Mouse (Mus musculus): Measurements from ENCODE around the gene Gm3604.
A peak's percentile ranks its signal among the peaks of the same experiment; 100 is the strongest.
"Not testable (repeated sequence)": the region's sequence is repeated elsewhere in the genome, so short reads cannot be mapped to it uniquely, and the experiment has no call there.

Gene Gm3604

DNA sequence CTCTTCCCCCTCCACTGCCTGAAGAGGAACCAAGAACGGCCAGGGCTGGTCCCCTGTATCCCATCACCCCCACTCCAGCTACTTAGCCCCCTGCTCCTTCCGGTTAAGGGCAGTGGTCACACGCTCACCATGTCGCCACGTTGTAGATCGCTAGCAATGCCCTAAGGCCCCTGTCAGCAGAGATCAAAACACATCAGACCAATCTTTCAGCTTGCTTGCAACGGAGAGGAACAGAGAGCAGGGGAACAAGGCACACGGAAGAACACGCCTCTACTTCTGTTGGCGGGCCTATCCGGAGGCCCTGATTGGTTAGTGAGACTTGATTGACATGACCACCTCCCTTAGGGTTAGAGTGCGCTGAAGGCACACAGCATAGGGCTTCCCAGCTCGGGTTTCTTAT, at the start of gene Gm3604:
Gene Gm3604 (minus strand): TSS at position 226 of the 400 bp plus-strand sequence.
- peak; percentile 25 for DNase-seq

DNA sequence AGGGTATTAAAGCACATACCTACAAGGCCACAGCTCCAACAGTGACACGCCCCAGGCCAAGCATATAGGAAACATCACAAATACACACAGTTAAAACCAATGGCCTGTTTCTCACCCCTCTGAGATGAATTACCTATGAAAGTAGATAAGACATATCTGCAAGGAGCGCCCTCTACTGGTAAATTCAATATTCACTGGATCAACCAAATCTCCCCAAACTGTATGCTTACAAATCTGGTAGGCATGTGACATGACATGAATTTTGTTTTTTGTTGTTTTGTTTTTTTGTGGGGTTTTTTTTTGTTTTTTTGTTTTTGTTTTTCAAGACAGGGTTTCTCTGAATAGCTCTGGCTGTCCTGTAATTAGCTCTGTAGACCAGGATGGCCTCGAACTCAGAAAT, 16.2 kb upstream of the Gm3604 start:
- not testable (repeated sequence) for DNase-seq

DNA sequence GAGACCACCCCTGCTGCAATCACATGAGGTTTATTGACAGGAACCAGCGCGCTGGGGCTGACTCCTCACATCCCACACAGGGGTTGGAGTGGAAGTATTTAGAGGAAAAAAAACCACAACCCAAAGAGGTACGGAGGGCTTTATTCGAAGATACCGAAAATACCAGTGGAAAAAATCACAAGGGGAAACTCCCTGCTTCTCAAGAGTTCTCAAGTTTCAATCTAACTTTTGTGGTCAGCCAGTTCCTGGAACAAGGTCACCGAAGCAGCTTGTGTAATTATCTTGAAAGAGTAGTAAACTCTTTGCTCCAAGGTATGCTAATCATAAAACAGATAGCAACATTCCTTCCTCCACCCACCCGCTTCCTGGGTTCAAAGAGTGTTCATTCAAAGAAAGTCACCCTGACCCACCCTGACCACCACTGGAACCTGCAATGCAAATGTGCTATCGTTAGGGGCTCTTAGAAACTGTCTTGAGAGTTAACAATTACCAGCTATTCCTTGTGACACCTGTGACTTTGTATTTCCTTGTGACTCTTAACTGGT, 7.2 kb upstream of the Gm3604 start:
- not testable (repeated sequence) for DNase-seq

DNA sequence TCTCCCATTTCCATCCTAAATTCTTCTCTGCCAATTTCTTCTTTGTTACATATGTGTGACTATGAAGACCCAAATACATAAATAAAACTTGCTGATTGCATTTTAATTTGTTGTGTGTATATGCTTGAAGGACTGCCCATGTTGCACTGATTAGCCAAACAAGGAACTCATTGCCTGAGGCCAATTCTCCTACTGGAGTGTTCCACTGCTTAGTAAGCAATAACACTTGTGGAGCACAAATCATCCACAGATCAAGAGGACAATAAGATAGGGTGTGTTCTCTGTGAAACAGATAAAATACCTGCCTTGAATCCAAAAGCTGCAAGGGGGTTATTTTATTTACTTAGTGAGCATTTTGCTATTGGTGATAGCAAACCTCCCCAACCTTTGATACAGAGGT, 51.2 kb downstream of the Gm3604 start:
- DNase-seq: no peak

- no peak for DNase-seq
Observed at GRCm38 (mm10) chr13:62331381-62331780, 51.6 kb downstream of the Gm3604 start.
